Mouse (Mus musculus): ENCODE measurements around the gene Yars2. TPM values are rescaled to one million over a fixed set of nuclear protein-coding genes. Genes with fewer than 3 reads are reported as not detected.
"Not testable (repeated sequence)": the region's sequence is repeated elsewhere in the genome, so short reads cannot be mapped to it uniquely, and the experiment has no call there.

Yars2 gene
- polyA plus RNA-seq, 1 experiment from 2014 or later: 14.1 TPM

- TF ChIP-seq CTCF (IDR thresholded peaks at IDR 0.05): no peak
- TF ChIP-seq EP300 (IDR thresholded peaks at IDR 0.05): no peak
- H3K27ac ChIP-seq (ENCODE audit: low read length): no peak overlapping the region
- H3K4me3 ChIP-seq (ENCODE audit: low read depth, low read length): no peak overlapping the region
- no peak overlapping the region for H3K9ac ChIP-seq (replicated peaks; ENCODE audit: low read depth)
- ATAC-seq (no peak), DNase-seq (ENCODE audit: low spot score) (no peak)
- no peaks in the 10 kb centered on the region for H3K9me3 ChIP-seq (ENCODE audit: low read length)
- H3K27me3 ChIP-seq (replicated peaks; ENCODE audit: insufficient read depth, low read length): no peaks in the 10 kb centered on the region
- 85% methylated on average over 5 of the region's 5 CpGs for WGBS
- H3K4me2 ChIP-seq (replicated peaks; ENCODE audit: low read depth, low read length): no peak overlapping the region
- H3K36me3 ChIP-seq (ENCODE audit: insufficient read depth, low read length): peaks cover 19% of the 10 kb centered on the region; the same call in 1 of the 2 replicates
- no peaks in the 10 kb centered on the region for H3K4me1 ChIP-seq (ENCODE audit: insufficient read depth, low read depth, low read length)
Measured at GRCm38 (mm10) chr16:16311319-16311718, 8.6 kb downstream of the Yars2 start.

GRCm38 (mm10) chr16:16325775-16326336 lies 23.1 kb downstream of the Yars2 start:
- H3K36me3 ChIP-seq (ENCODE audit: insufficient read depth, low read length): peaks cover 21% of the 10 kb centered on the region; the same call in 1 of the 2 replicates
- no peak overlapping the region for H3K27ac ChIP-seq (ENCODE audit: low read length)
- no peak overlapping the region for H3K9ac ChIP-seq (replicated peaks; ENCODE audit: low read depth)
- no peaks in the 10 kb centered on the region for H3K27me3 ChIP-seq (replicated peaks; ENCODE audit: insufficient read depth, low read length)
- DNase-seq (ENCODE audit: low spot score) (no peak), ATAC-seq (no peak)
- H3K9me3 ChIP-seq (ENCODE audit: low read length): no peaks in the 10 kb centered on the region
- TF ChIP-seq EP300 (IDR thresholded peaks at IDR 0.05) (no peak), CTCF (IDR thresholded peaks at IDR 0.05) (no peak)
- no peak overlapping the region for H3K4me3 ChIP-seq (ENCODE audit: low read depth, low read length)
- H3K4me1 ChIP-seq (ENCODE audit: insufficient read depth, low read depth, low read length): no peaks in the 10 kb centered on the region
- 74% methylated on average over 5 of the region's 5 CpGs for WGBS
- H3K4me2 ChIP-seq (replicated peaks; ENCODE audit: low read depth, low read length): no peak overlapping the region

GRCm38 (mm10) chr16:16346420-16346819 lies 43.7 kb downstream of the Yars2 start:
- WGBS: 89% methylated on average over 5 of the region's 5 CpGs
- no peaks in the 10 kb centered on the region for H3K27me3 ChIP-seq (replicated peaks; ENCODE audit: insufficient read depth, low read length)
- TF ChIP-seq EP300 (IDR thresholded peaks at IDR 0.05): no peak
- TF ChIP-seq CTCF (IDR thresholded peaks at IDR 0.05): no peak

GRCm38 (mm10) chr16:16357908-16358307 lies 55.1 kb downstream of the Yars2 start:
- Histone ChIP-seq H3K9me3 (ENCODE audit: low read length) (no peaks in the 10 kb centered on the region; the same call in 1 of the 2 replicates), H3K27ac (ENCODE audit: low read length) (peak overlapping the region; percentile 89), H3K36me3 (ENCODE audit: insufficient read depth, low read length) (no peaks in the 10 kb centered on the region), H3K9ac (replicated peaks; ENCODE audit: low read depth) (peak overlapping the region; percentile 75), H3K4me1 (ENCODE audit: insufficient read depth, low read depth, low read length) (no peaks in the 10 kb centered on the region; the same call in 1 of the 2 replicates), H3K4me3 (ENCODE audit: low read depth, low read length) (peak overlapping the region; percentile 88), H3K27me3 (replicated peaks; ENCODE audit: insufficient read depth, low read length) (no peaks in the 10 kb centered on the region), H3K4me2 (replicated peaks; ENCODE audit: low read depth, low read length) (peak overlapping the region; percentile 66)
- 6% methylated on average over 6 of the region's 6 CpGs for WGBS
- DNase-seq (ENCODE audit: low spot score) (peak; percentile 20), ATAC-seq (no peak)
- TF ChIP-seq EP300 (IDR thresholded peaks at IDR 0.05): no peak
- peak; percentile 48 for TF ChIP-seq CTCF (IDR thresholded peaks at IDR 0.05)

More at GRCm38 (mm10) chr16:16346420-16346819, 43.7 kb downstream of the Yars2 start:
- DNase-seq (ENCODE audit: low spot score): no peak
- Histone ChIP-seq H3K4me1 (ENCODE audit: insufficient read depth, low read depth, low read length) (no peaks in the 10 kb centered on the region), H3K27ac (ENCODE audit: low read length) (no peak overlapping the region), H3K4me3 (ENCODE audit: low read depth, low read length) (no peak overlapping the region), H3K9me3 (ENCODE audit: low read length) (no peaks in the 10 kb centered on the region), H3K9ac (replicated peaks; ENCODE audit: low read depth) (no peak overlapping the region), H3K36me3 (ENCODE audit: insufficient read depth, low read length) (no peaks in the 10 kb centered on the region), H3K4me2 (replicated peaks; ENCODE audit: low read depth, low read length) (no peak overlapping the region)
- no peak for ATAC-seq

GRCm38 (mm10) chr16:16358481-16359100 lies 55.8 kb downstream of the Yars2 start, which contains the start of gene Dnm1l:
TSS of gene Dnm1l (minus strand) at chr16:16358959.
- Histone ChIP-seq H3K4me3 (ENCODE audit: low read depth, low read length) (peak within 1 kb of the TSS; percentile 88), H3K27me3 (replicated peaks; ENCODE audit: insufficient read depth, low read length) (no peaks in the 10 kb centered on the region), H3K36me3 (ENCODE audit: insufficient read depth, low read length) (no peaks in the 10 kb centered on the region), H3K27ac (ENCODE audit: low read length) (peak within 1 kb of the TSS; percentile 89), H3K4me1 (ENCODE audit: insufficient read depth, low read depth, low read length) (no peaks in the 10 kb centered on the region; the same call in 1 of the 2 replicates), H3K9me3 (ENCODE audit: low read length) (no peaks in the 10 kb centered on the region), H3K4me2 (replicated peaks; ENCODE audit: low read depth, low read length) (peak within 1 kb of the TSS; percentile 66), H3K9ac (replicated peaks; ENCODE audit: low read depth) (peak within 1 kb of the TSS; percentile 75)
- ATAC-seq: peak; percentile 99
- 1% methylated on average over 51 of the region's 55 CpGs for WGBS
- TF ChIP-seq EP300 (IDR thresholded peaks at IDR 0.05) (no peak), CTCF (IDR thresholded peaks at IDR 0.05) (peak; percentile 64)
- peak; percentile 96 for DNase-seq (ENCODE audit: low spot score)

- not testable (repeated sequence) for H3K27ac ChIP-seq (ENCODE audit: low read length); H3K4me1 ChIP-seq (ENCODE audit: insufficient read depth, low read depth, low read length); DNase-seq (ENCODE audit: low spot score); H3K27me3 ChIP-seq (replicated peaks; ENCODE audit: insufficient read depth, low read length); H3K9me3 ChIP-seq (ENCODE audit: low read length); H3K36me3 ChIP-seq (ENCODE audit: insufficient read depth, low read length); H3K9ac ChIP-seq (replicated peaks; ENCODE audit: low read depth)
- Histone ChIP-seq H3K4me3 (ENCODE audit: low read depth, low read length) (peak overlapping the region; percentile 88), H3K4me2 (replicated peaks; ENCODE audit: low read depth, low read length) (peak overlapping the region; percentile 66)
- peak; percentile 4; the same call in 1 of the 2 replicates for ATAC-seq
- 51% methylated on average over 9 of the region's 9 CpGs for WGBS
Measured at GRCm38 (mm10) chr16:16359101-16359482, 56.3 kb downstream of the Yars2 start.

Other genes starting within 250 kb of the Yars2 start
- 28.9 and 30.9 TPM in 2 replicates for gene Pkp2, start 89.6 kb upstream of the Yars2 start, polyA plus RNA-seq (2015; fragmentation: Nextera tagmentation; extraction: Ambion mirVana)
- gene Dnm1l, start 56.0 kb downstream of the Yars2 start, polyA plus RNA-seq (2015; fragmentation: Nextera tagmentation; extraction: Ambion mirVana): 28.6 and 29.4 TPM in 2 replicates